Mouse (Mus musculus) lung, postnatal 0 days (tissue): Measurements from ENCODE around the gene Rab25. TPM values are rescaled to one million over a fixed set of nuclear protein-coding genes. Genes with fewer than 3 reads are reported as not detected.

Source experiments
- ATAC-seq: fragments of 200-750 bp; cut with Nextera tagmentation; 2 replicates; pipeline ENCODE4 v1.8.0; 2017; ENCODE audit warnings: moderate library complexity
- DNase-seq: peaks from one replicate; pipeline ENCODE4 v3.0.0-alpha.2; 2016; ENCODE audit warnings: low spot score
- H3K27ac ChIP-seq: fragments of 300-500 bp; sonication (generic); 2 replicates; pipeline ENCODE4 v1.5.1; 2014; ENCODE audit warnings: antibody characterized with exemption, mild to moderate bottlenecking, low read length, mixed read lengths
- H3K27me3 ChIP-seq: fragments of 300-500 bp; sonication (generic); replicated peaks from 2 replicates; pipeline ENCODE4 v1.6.1; 2014; ENCODE audit warnings: low read length, mixed read lengths; ENCODE audit not compliant: insufficient read depth
- H3K36me3 ChIP-seq: fragments of 300-500 bp; sonication (generic); 2 replicates; pipeline ENCODE4 v1.6.1; 2014; ENCODE audit warnings: low read length, mixed read lengths; ENCODE audit not compliant: insufficient read depth
- H3K4me1 ChIP-seq: fragments of 300-500 bp; sonication (generic); 2 replicates; pipeline ENCODE4 v1.6.1; 2014; ENCODE audit warnings: antibody characterized with exemption, low read depth, low read length, mixed read lengths; ENCODE audit not compliant: insufficient read depth
- H3K4me2 ChIP-seq: fragments of 300-500 bp; sonication (generic); replicated peaks from 2 replicates; pipeline ENCODE4 v1.6.1; 2014; ENCODE audit warnings: low read depth, mild to moderate bottlenecking, low read length, moderate library complexity, mixed read lengths
- H3K4me3 ChIP-seq: fragments of 300-500 bp; sonication (generic); 2 replicates; pipeline ENCODE4 v1.5.1; 2014; ENCODE audit warnings: low read depth, low read length
- H3K9ac ChIP-seq: fragments of 300-500 bp; sonication (generic); replicated peaks from 2 replicates; pipeline ENCODE4 v1.6.1; 2014; ENCODE audit warnings: low read depth, mild to moderate bottlenecking
- H3K9me3 ChIP-seq: fragments of 300-500 bp; sonication (generic); 2 replicates; pipeline ENCODE4 v1.6.1; 2016; ENCODE audit warnings: low read length, mixed read lengths
- CTCF ChIP-seq: IDR thresholded peaks from 2 replicates; pipeline ENCODE4 v1.5.1; 2016; ENCODE audit warnings: antibody characterized with exemption, mild to moderate bottlenecking
- EP300 ChIP-seq: IDR thresholded peaks from 2 replicates; pipeline ENCODE4 v1.6.1; 2016; ENCODE audit warnings: antibody characterized with exemption, mild to moderate bottlenecking, control low read depth
- WGBS: fragments of 180-500 bp; shearing (Covaris S2); extraction: QIAGEN DNeasy Blood & Tissue Kit; methylation state at CpG from one replicate; pipeline ENCODE4 v1.1.7; 2014; 5-methylcytosine and 5-hydroxymethylcytosine counted together
- microRNA counts: library from miRNA; unstranded; fragments of <30 nt; microRNA quantifications from one replicate; lab custom pipeline; 2015
- microRNA-seq: library from miRNA; unstranded; fragments of <30 nt; microRNA quantifications from one replicate; pipeline ENCODE4, GENCODE M21; 2016
- polyA plus RNA-seq: library from polyadenylated mRNA; unstranded; fragments of >200 nt; fragmentation: Nextera tagmentation; extraction: Ambion mirVana; gene quantifications from 2 replicates; pipeline ENCODE4 v1.2.1, GENCODE M21; 2015

Rab25 gene
- polyA plus RNA-seq, 1 experiment from 2014 or later: 61.4 TPM

- Histone ChIP-seq H3K9ac (no peak overlapping the region; the same call in 1 of the 2 replicates), H3K9me3 (no peaks in the 10 kb centered on the region), H3K4me1 (peaks cover 30% of the 10 kb centered on the region), H3K4me2 (peak overlapping the region; percentile 59; the same call in 1 of the 2 replicates), H3K27ac (peak overlapping the region; percentile 94), H3K27me3 (no peaks in the 10 kb centered on the region), H3K36me3 (no peaks in the 10 kb centered on the region), H3K4me3 (no peak overlapping the region; the same call in 1 of the 2 replicates)
- 48% methylated on average over 11 of the region's 11 CpGs for WGBS
- ATAC-seq: no peak
- TF ChIP-seq EP300 (no peak), CTCF (no peak)
- DNase-seq: peak; percentile 28
These were observed 54.2 kb downstream of the Rab25 start for GRCm38 (mm10) chr3:88493706-88494582.

MicroRNAs within 50 kb of the gene (microRNA counts, 519-probe panel; counts per million panel counts)
- microRNA mmu-miR-1905 (lab: Ali Mortazavi, UCI): not detected

Small RNA genes within 50 kb of the gene (microRNA-seq; reads per million reads assigned to microRNA genes)
- not detected for gene Mir1905

Other genes with a start within 250 kb of the Rab25 start
- 273 and 278 TPM in 2 replicates for gene Glmp, start 223.3 kb downstream of the Rab25 start, polyA plus RNA-seq
- gene Tmem79, start 212.2 kb downstream of the Rab25 start, polyA plus RNA-seq: 9.0 and 9.6 TPM in 2 replicates
- 19.7 and 19.8 TPM in 2 replicates for gene Smg5, start 212.0 kb downstream of the Rab25 start, polyA plus RNA-seq
- gene Paqr6, start 183.7 kb downstream of the Rab25 start, polyA plus RNA-seq: 4.3 and 5.3 TPM in 2 replicates
- gene Bglap3, start 175.6 kb downstream of the Rab25 start, polyA plus RNA-seq: 0.14 and 0.39 TPM in 2 replicates
- not detected in 2 replicates for gene Bglap2, start 169.6 kb downstream of the Rab25 start, polyA plus RNA-seq
- gene Bglap, start 163.8 kb downstream of the Rab25 start, polyA plus RNA-seq: not detected in 2 replicates
- 27.9 and 30.6 TPM in 2 replicates for gene Pmf1, start 138.0 kb downstream of the Rab25 start, polyA plus RNA-seq
- gene Slc25a44, start 123.2 kb downstream of the Rab25 start, polyA plus RNA-seq: 9.3 and 11.3 TPM in 2 replicates
- 9.0 and 9.2 TPM in 2 replicates for gene Sema4a, start 87.1 kb downstream of the Rab25 start, polyA plus RNA-seq
- 185 and 216 TPM in 2 replicates for gene Lmna, start 38.3 kb downstream of the Rab25 start, polyA plus RNA-seq
- 2.6 and 3.4 TPM in 2 replicates for gene Mex3a, start 15.9 kb downstream of the Rab25 start, polyA plus RNA-seq
- 138 and 143 TPM in 2 replicates for gene Lamtor2, start 4.8 kb upstream of the Rab25 start, polyA plus RNA-seq
- 18.4 and 22.6 TPM in 2 replicates for gene Ubqln4, start 5.5 kb upstream of the Rab25 start, polyA plus RNA-seq
- 306 and 384 TPM in 2 replicates for gene Ssr2, start 27.6 kb upstream of the Rab25 start, polyA plus RNA-seq
- 170 and 229 TPM in 2 replicates for gene Arhgef2, start 57.7 kb upstream of the Rab25 start, polyA plus RNA-seq
- gene Rxfp4, start 104.8 kb upstream of the Rab25 start, polyA plus RNA-seq: 0.61 and 0.92 TPM in 2 replicates
- 42.3 and 49.4 TPM in 2 replicates for gene Khdc4, start 137.5 kb upstream of the Rab25 start, polyA plus RNA-seq
- 88.6 and 98.4 TPM in 2 replicates for gene Rit1, start 168.5 kb upstream of the Rab25 start, polyA plus RNA-seq
- 4.9 and 5.6 TPM in 2 replicates for gene Syt11, start 226.9 kb upstream of the Rab25 start, polyA plus RNA-seq